Mouse (Mus musculus) liver, postnatal 0 days (tissue): ENCODE measurements at regions not wholly inside any gene's neighbourhood (a gene's known extent, or its start where the extent isn't known, plus 50 kb on each side); places are given as distances from the start of the nearest gene placed in this dataset.

ENCODE experiments used
- CTCF ChIP-seq: sonication (generic); IDR thresholded peaks from 2 replicates; pipeline ENCODE4 v1.5.1; 2016; ENCODE audit warnings: antibody characterized with exemption, low read depth
- EP300 ChIP-seq: IDR thresholded peaks from 2 replicates; pipeline ENCODE4 v1.6.1; 2016; ENCODE audit warnings: antibody characterized with exemption, low read depth, mild to moderate bottlenecking

- TF ChIP-seq CTCF: no peak
- TF ChIP-seq EP300: peak; percentile 68
Observed at GRCm38 (mm10) chr16:19883776-19884513, 98.9 kb downstream of the Klhl6 start.
